Mouse (Mus musculus) lung, adult 2 months (tissue): Measurements from ENCODE around the gene Col8a1. TPM values are rescaled to one million over a fixed set of nuclear protein-coding genes. Genes with fewer than 3 reads are reported as not detected.

ENCODE experiments used
- DNase-seq: peaks from one replicate; pipeline ENCODE4 v3.0.0; 2022
- H3K4me1 ChIP-seq: fragments of 200-500 bp; 2 replicates; pipeline ENCODE4 v1.6.1; 2011; ENCODE audit warnings: low read length; ENCODE audit not compliant: control insufficient read depth, insufficient read depth
- H3K4me3 ChIP-seq: fragments of 200-500 bp; replicated peaks from 2 replicates; pipeline ENCODE3; 2011; ENCODE audit warnings: low read depth, mild to moderate bottlenecking, control low read depth, low read length; ENCODE audit errors: extremely low read depth
- CTCF ChIP-seq: fragments of 200-500 bp; IDR thresholded peaks from 2 replicates; pipeline ENCODE4 v1.5.1; 2011; ENCODE audit warnings: mild to moderate bottlenecking, low read length, control low read depth; ENCODE audit not compliant: insufficient read depth
- POLR2A ChIP-seq: fragments of 200-500 bp; IDR thresholded peaks from 2 replicates; pipeline ENCODE4 v1.6.1; 2011; ENCODE audit warnings: low read depth, mild to moderate bottlenecking, control low read depth, low read length, borderline replicate concordance; ENCODE audit errors: extremely low read depth
- WGBS: fragments of 180-500 bp; shearing (Covaris S2); methylation state at CpG from one replicate; pipeline ENCODE4 v1.1.7; 2018; 5-methylcytosine and 5-hydroxymethylcytosine counted together
- polyA plus RNA-seq: library from polyadenylated mRNA; depleted of rRNA; stranded (reverse); fragments of >200 nt; gene quantifications from 2 replicates; pipeline ENCODE4 v1.2.3, GENCODE M21; 2012; rRNA removed

Col8a1 gene
- 1.7 and 3.6 TPM in 2 replicates for polyA plus RNA-seq

DNA sequence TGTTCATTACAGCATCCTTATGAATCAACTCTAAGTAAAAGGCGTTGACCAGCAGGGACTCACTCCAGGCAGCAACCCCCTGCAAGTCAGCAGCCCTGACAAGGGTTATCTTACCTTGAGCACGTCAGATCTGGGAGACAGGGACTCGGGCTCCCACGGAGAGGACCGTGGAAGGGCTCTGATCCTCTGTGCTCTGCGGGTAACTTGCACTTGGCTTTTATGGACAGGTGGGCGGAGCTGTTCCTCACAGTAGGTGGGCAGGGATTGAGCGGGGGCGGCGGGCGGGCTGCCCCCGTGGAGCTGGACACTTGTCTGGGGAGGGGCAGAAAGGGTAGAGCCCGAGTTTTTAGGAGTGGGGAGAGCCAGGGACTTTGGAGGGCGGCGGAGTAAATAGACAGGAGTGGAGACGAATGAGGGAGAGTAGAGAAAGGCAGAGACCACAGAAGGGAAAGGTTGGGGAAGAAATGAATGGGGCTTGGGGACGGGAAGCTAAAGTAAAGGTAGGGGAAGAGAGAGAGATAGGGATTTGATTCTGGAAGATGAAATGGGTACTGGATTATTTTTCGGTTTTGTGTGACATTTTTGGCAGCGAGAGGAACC lies at the start of gene Col8a1:
Gene Col8a1, minus strand, starts transcription at position 212 of the 600 bp plus-strand sequence.
- WGBS, result 3% methylated on average over 19 of the region's 19 CpGs
- Histone ChIP-seq H3K4me1 (no peaks in the 10 kb centered on the region; the same call in 1 of the 2 replicates), H3K4me3 (peak within 1 kb of the TSS; percentile 46)
- TF ChIP-seq POLR2A (no peak), CTCF (no peak)
- DNase-seq, result no peak

DNA sequence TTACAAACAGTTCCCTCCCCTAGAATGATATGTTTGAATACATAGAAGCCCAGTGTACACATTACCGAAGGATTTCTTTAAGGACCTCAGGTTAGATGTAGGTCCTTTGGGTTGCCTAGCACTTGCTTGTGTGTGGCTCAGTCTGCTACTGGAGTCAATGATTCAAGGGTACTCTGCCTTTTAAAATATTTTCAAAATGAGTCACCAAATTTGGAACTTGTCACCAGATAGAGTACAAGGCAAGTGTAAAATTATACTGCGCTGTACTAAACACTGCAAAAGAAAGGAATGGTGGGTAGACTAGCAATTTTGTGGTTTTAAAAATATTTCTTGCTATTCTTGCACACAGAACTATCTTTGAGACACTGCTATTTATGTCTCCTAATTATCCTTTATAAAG lies 47.3 kb upstream of the Col8a1 start:
- 80% methylated on average over 2 of the region's 2 CpGs for WGBS
- Histone ChIP-seq H3K4me1 (no peaks in the 10 kb centered on the region), H3K4me3 (no peak overlapping the region)
- DNase-seq, result no peak
- no peak for TF ChIP-seq CTCF
- TF ChIP-seq POLR2A, result no peak

DNA sequence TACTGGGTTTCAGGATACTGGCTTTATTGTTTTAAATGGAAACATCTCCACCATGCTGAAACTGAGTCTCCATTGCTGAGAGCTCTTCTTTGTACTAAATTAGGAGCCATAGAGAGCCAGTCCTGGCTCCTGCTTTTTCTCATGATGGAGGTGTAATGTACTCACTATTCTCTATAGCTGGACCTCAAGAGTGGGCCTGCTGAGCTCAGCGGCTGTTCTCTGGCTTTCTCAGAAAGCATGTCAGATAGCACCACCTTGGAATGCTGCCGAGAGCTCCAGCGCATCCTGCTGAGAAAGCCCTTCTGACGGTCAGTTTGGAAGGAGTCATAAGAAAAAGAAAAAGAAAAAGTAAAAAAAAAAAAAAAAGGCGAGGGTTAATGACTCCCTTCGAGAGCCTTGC lies 41.8 kb upstream of the Col8a1 start:
- DNase-seq, result no peak
- 59% methylated on average over 6 of the region's 6 CpGs for WGBS
- H3K4me3 ChIP-seq, result no peak overlapping the region
- TF ChIP-seq CTCF (no peak), POLR2A (no peak)
- no peaks in the 10 kb centered on the region for H3K4me1 ChIP-seq

DNA sequence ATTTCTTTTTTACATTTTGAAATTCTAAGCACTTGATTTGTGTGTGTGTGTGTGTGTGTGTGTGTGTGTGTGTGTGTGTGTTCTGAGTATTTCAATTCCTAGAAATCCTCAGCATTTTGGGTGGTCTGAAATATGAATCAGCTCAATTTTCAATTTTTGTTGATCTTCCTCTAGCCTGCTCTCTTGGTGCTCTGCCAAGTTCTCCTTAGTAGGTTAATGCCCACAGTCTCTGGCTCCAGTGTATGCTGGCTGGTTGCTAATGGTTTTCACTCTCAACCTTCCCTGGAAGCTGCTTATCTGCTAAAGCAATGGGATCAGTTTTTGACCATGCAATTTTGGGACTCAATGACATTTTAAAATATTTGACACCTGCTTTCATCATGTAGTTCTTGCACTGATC lies 24.5 kb upstream of the Col8a1 start:
- Histone ChIP-seq H3K4me3 (no peak overlapping the region), H3K4me1 (no peaks in the 10 kb centered on the region)
- TF ChIP-seq POLR2A, result no peak
- TF ChIP-seq CTCF, result no peak
- DNase-seq, result no peak

DNA sequence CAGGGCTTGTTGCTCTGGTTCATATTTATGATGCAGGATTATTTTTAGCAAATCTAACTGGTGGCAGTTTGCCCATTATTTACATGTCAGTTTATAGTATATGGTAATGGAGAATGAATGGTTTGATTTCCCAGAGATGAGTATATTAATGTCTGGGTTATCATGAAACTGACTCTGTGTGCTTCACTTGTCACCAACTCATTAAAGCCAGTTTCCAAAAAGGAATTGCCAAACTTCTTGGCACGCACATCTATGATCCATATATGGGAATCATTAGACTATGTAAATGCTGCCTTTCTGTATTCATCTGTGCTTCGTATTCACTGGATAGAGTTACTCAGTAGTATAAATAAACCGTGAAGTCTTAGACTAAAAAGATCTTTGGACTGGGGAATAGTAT lies 11.1 kb upstream of the Col8a1 start:
- no peak for TF ChIP-seq CTCF
- TF ChIP-seq POLR2A, result no peak
- Histone ChIP-seq H3K4me3 (no peak overlapping the region), H3K4me1 (no peaks in the 10 kb centered on the region)
- DNase-seq, result no peak
- 62% methylated on average over 3 of the region's 3 CpGs for WGBS

DNA sequence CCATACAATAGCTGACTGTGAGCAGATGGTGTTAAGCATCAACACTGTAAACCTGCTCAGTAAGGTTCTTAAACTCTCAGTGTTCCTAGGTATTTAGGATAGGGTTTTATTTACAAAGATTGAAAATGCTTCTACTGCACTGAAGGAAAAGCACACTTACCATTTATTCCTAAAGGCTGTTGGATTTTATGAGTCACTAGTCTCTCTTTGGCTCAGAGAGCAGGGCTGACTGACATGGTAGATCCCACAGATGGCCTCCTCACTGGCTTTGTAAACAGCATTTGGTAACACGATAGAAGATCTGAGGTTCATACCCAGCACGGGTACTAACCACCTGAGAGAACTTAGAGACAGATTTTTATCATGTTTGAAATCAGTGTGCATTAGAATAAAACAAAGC lies 5.3 kb upstream of the Col8a1 start:
- H3K4me3 ChIP-seq, result no peak overlapping the region
- TF ChIP-seq POLR2A (no peak), CTCF (no peak)
- DNase-seq, result no peak
- H3K4me1 ChIP-seq, result no peaks in the 10 kb centered on the region
- WGBS, result 69% methylated on average over 2 of the region's 2 CpGs

DNA sequence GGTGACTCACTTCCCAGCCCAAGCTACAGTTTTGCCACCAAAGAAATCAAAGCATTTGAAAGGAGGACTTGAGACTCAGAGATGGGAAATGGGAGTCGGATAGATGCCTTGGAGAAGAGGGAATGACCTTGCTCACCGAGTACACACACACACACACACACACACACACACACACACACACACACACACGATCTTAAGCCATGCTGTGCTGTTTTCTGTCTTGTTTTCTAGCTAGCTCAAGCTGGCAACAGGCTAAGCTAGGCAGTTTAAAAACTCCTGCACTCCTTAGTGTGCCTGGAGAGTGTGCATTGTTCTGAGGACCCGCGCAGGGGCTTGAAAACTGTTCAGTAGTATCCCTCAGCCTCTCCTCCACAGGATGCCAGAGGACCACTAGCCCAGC lies 1.2 kb upstream of the Col8a1 start:
- no peak for DNase-seq
- Histone ChIP-seq H3K4me3 (no peak overlapping the region), H3K4me1 (no peaks in the 10 kb centered on the region; the same call in 1 of the 2 replicates)
- no peak for TF ChIP-seq POLR2A
- TF ChIP-seq CTCF, result no peak
- WGBS, result 43% methylated on average over 5 of the region's 5 CpGs

DNA sequence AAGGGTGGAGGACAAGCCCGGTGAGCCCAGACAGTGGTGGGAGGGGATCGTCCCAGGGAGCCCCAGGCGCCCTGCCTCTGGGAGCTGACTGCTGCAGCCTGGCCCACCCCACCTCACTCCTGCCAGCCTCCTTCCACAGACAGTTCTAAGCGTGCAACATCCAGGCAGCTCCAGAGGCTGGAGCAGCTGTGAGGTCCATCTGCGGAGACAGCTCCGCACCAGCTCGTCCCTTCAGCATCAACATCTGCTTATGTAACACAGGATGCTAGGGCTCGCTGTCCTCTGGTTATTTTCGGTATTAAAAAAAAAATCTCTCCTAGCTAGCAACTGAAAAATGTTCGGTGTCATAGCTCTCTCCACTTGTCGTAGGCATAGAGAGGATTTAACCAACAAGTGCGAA lies 704 bp upstream of the Col8a1 start:
- H3K4me1 ChIP-seq, result no peaks in the 10 kb centered on the region; the same call in 1 of the 2 replicates
- H3K4me3 ChIP-seq, result no peak overlapping the region
- 15% methylated on average over 12 of the region's 12 CpGs for WGBS
- no peak for TF ChIP-seq POLR2A
- no peak for TF ChIP-seq CTCF
- no peak for DNase-seq

DNA sequence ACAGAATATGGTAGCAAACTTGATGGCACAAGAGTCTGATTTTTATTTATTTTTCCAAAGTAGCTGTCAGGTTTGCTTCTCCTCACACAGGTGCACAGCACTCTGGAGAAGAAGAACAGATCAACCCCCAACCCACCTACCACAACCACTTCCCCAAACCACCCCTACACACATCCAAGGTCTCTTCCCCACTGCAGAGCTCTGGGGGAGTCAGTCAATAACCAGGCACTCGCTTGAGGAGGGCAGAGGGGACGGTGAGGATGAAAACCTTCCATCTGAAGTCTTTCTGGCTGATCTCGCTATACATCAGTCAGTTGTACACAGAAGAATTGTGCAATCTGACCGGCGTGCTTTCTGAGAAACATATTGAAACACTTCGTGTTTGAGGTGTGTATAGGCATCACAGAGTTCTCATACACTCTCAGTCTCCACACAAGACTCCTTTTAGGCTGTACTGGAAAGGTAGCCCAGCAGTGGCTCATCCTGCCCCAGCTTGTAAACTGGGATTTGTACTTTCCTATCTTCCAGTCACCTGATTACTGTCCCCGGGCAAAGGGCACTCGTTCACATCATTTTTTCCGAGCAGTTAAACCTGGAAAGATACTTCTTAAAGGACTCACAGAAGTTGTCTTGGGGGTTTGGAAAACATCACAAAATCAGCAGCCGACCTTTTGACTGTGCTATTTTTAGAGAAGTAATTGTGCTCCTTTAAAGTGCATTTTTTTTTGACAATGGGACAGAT lies 827 bp downstream of the Col8a1 start:
- WGBS, result 45% methylated on average over 10 of the region's 10 CpGs
- Histone ChIP-seq H3K4me3 (no peak overlapping the region), H3K4me1 (no peaks in the 10 kb centered on the region; the same call in 1 of the 2 replicates)
- TF ChIP-seq CTCF, result no peak
- TF ChIP-seq POLR2A, result no peak
- no peak for DNase-seq

DNA sequence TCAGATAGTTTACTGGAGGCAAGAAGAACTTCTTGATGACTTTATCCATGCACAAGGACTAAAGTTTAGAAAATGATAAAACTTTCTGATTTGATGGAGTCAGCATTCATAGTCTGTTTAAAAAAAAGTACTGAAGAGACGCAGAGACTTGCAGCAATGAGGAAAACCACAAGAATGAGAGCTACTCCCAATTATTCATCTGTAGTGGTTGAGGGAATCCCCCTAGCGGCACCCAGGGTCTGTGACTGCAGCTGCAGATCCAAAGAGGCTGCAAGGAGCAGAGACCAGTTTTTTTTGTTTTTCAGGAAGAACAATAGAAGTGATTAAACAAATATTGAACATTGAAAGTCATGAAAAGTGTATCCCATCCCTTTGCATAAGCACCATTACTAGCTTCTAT lies 4.0 kb downstream of the Col8a1 start:
- Histone ChIP-seq H3K4me1 (no peaks in the 10 kb centered on the region; the same call in 1 of the 2 replicates), H3K4me3 (no peak overlapping the region)
- DNase-seq, result no peak
- TF ChIP-seq POLR2A (no peak), CTCF (no peak)
- WGBS, result 44% methylated on average over 2 of the region's 2 CpGs
